Mouse (Mus musculus) G1E (cell line): ENCODE data around the gene Top1. TPM values are rescaled to one million over a fixed set of nuclear protein-coding genes. Genes with fewer than 3 reads are reported as not detected.

Experiments used
- ATAC-seq: 2 replicates; pipeline ENCODE4 v1.8.0; 2016; ENCODE audit warnings: mild to moderate bottlenecking; ENCODE audit not compliant: insufficient number of reproducible peaks, poor library complexity, low FRiP score, severe bottlenecking; ENCODE audit errors: extremely low read depth
- DNase-seq: peaks from one replicate; pipeline ENCODE4 v3.0.0; 2012; ENCODE audit warnings: low spot score
- H3K27me3 ChIP-seq: 2 replicates; pipeline ENCODE4 v1.6.1; 2012; ENCODE audit warnings: mild to moderate bottlenecking, low read length, inconsistent platforms; ENCODE audit not compliant: insufficient read depth
- H3K36me3 ChIP-seq: replicated peaks from 2 replicates; pipeline ENCODE3; 2012; ENCODE audit warnings: mild to moderate bottlenecking, inconsistent platforms
- H3K4me1 ChIP-seq: 2 replicates; pipeline ENCODE4 v1.6.1; 2012; ENCODE audit warnings: low read depth, low read length, inconsistent platforms, mixed read lengths; ENCODE audit not compliant: insufficient read depth
- H3K4me3 ChIP-seq: 2 replicates; pipeline ENCODE4 v1.5.1; 2012; ENCODE audit warnings: low read depth, mild to moderate bottlenecking, inconsistent platforms, low read length, moderate library complexity, mixed read lengths
- H3K9me3 ChIP-seq: replicated peaks from 2 replicates; pipeline ENCODE4 v1.6.1; 2012; ENCODE audit warnings: inconsistent platforms
- CTCF ChIP-seq: IDR thresholded peaks from 2 replicates; pipeline ENCODE4 v1.5.1; 2012; ENCODE audit warnings: low read depth, low read length, inconsistent platforms, mixed read lengths
- GATA1 ChIP-seq: IDR thresholded peaks from 2 replicates; pipeline ENCODE4 v1.6.1; 2012; ENCODE audit warnings: borderline replicate concordance, low read length, inconsistent platforms, mixed read lengths
- GATA2 ChIP-seq: IDR thresholded peaks from 2 replicates; pipeline ENCODE4 v1.6.1; 2012; ENCODE audit warnings: low read depth, low read length, inconsistent platforms, borderline replicate concordance
- POLR2AphosphoS5 ChIP-seq: IDR thresholded peaks from 2 replicates; pipeline ENCODE4 v1.6.1; 2012; ENCODE audit warnings: low read depth, low read length, inconsistent platforms; ENCODE audit not compliant: insufficient replicate concordance
- TAL1 ChIP-seq: conservative IDR thresholded peaks from 2 replicates; pipeline ENCODE4 v1.6.1; 2012; ENCODE audit warnings: low read depth, low read length, inconsistent platforms, mixed read lengths
- polyA plus RNA-seq: library from polyadenylated mRNA; stranded (reverse); fragments of >175 nt; gene quantifications from 2 replicates; pipeline ENCODE4 v1.2.3, GENCODE M21; 2012
- total RNA-seq, 2 experiments: library from RNA; stranded (forward) in 1 of 2; stranded (reverse) in 1 of 2; fragments of 200-1000 nt in 1 of 2; fragments of >200 nt in 1 of 2; fragmentation: Nextera tagmentation in 1 of 2; gene quantifications; 2 replicates each; pipeline ENCODE4 v1.2.3; 2014 to 2017

Gene Top1
- total and polyA plus RNA-seq, 3 experiments, result 113 to 184 (median 136) TPM

- Histone ChIP-seq H3K36me3 (no peaks in the 10 kb centered on the region), H3K4me1 (peaks cover 10% of the 10 kb centered on the region; the same call in 1 of the 2 replicates), H3K4me3 (no peak overlapping the region), H3K27me3 (peaks cover 10% of the 10 kb centered on the region), H3K9me3 (no peaks in the 10 kb centered on the region)
- ATAC-seq, result no peak
- DNase-seq, result no peak
- no peak for TF ChIP-seq POLR2AphosphoS5
- TF ChIP-seq CTCF, result no peak
- no peak for TF ChIP-seq GATA1
- no peak for TF ChIP-seq TAL1
- no peak for TF ChIP-seq GATA2
Measured at GRCm38 (mm10) chr2:160617741-160618140, 27.9 kb upstream of the Top1 start.

- Histone ChIP-seq H3K36me3 (no peaks in the 10 kb centered on the region), H3K4me1 (peaks cover 10% of the 10 kb centered on the region; the same call in 1 of the 2 replicates), H3K9me3 (no peaks in the 10 kb centered on the region), H3K27me3 (peaks cover 10% of the 10 kb centered on the region), H3K4me3 (no peak overlapping the region)
- no peak for ATAC-seq
- DNase-seq, result no peak
- TF ChIP-seq GATA2 (no peak), CTCF (no peak), GATA1 (no peak), POLR2AphosphoS5 (no peak), TAL1 (no peak)
Measured at GRCm38 (mm10) chr2:160618619-160619220, 27.0 kb upstream of the Top1 start.

DNA sequence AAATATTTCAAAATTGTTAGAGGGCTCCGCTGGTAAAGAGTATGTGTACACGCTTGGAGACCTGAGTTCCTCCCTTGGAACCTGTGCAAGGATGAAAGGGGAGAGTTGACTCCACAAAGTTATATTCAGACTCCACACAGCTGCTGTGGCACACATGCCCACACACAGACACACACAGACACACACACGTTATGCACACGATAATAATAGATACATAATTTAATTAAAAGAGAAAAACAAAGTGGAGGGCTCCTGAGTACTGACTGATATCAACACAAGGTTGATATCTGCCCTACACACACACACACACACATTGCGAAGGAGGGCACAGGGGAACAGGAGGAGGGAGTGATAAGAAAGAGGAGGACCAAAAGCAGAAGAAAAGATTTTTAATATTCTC, 26.4 kb upstream of the Top1 start:
- H3K27me3 ChIP-seq, result peaks cover 10% of the 10 kb centered on the region
- peak; percentile 54; the same call in 1 of the 2 replicates for ATAC-seq
- TF ChIP-seq POLR2AphosphoS5 (no peak), TAL1 (0 out of 2 replicates have a peak, but pooled peaks have one; percentile 17)
- no peaks in the 10 kb centered on the region for H3K36me3 ChIP-seq
- H3K9me3 ChIP-seq, result no peaks in the 10 kb centered on the region
- DNase-seq, result no peak
- peaks cover 12% of the 10 kb centered on the region; the same call in 1 of the 2 replicates for H3K4me1 ChIP-seq
- H3K4me3 ChIP-seq, result no peak overlapping the region

DNA sequence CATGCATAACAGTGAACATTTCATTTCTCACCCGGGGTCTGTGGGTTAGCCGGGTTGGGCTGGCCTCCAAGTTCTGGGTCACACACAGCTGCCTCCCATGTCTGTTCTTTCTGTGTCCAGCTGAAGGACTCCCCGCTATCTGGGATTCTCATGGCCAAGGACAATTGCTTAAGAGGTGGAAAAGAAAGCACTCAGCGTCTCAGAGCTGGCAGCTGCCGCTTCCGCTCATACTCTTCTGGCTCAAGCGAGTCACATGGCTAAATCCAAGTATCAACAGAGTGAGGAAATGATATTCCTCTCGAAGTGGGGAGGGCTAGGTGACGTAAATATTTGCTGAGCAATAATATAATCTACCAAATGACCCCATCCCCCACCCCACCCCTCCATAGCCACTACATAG, 25.9 kb upstream of the Top1 start:
- TF ChIP-seq POLR2AphosphoS5, result no peak
- TF ChIP-seq GATA1, result no peak
- TF ChIP-seq TAL1, result no peak
- no peak for TF ChIP-seq CTCF
- TF ChIP-seq GATA2, result no peak
- ATAC-seq, result no peak

GRCm38 (mm10) chr2:160620279-160620963, 25.3 kb upstream of the Top1 start:
- Histone ChIP-seq H3K4me3 (no peak overlapping the region), H3K9me3 (no peaks in the 10 kb centered on the region), H3K4me1 (peaks cover 12% of the 10 kb centered on the region; the same call in 1 of the 2 replicates), H3K36me3 (no peaks in the 10 kb centered on the region), H3K27me3 (peaks cover 10% of the 10 kb centered on the region)
- TF ChIP-seq GATA1 (no peak), CTCF (no peak), TAL1 (no peak), GATA2 (no peak), POLR2AphosphoS5 (no peak)
- no peak for DNase-seq
- ATAC-seq, result no peak

More for the DNA sequence above, 25.9 kb upstream of the Top1 start:
- H3K4me3 ChIP-seq, result no peak overlapping the region
- peaks cover 10% of the 10 kb centered on the region for H3K27me3 ChIP-seq
- no peaks in the 10 kb centered on the region for H3K36me3 ChIP-seq
- no peaks in the 10 kb centered on the region for H3K9me3 ChIP-seq
- H3K4me1 ChIP-seq, result peaks cover 12% of the 10 kb centered on the region; the same call in 1 of the 2 replicates
- DNase-seq, result no peak

GRCm38 (mm10) chr2:160621001-160621448, 24.7 kb upstream of the Top1 start:
- ATAC-seq (no peak), DNase-seq (no peak)
- H3K36me3 ChIP-seq, result no peaks in the 10 kb centered on the region
- H3K9me3 ChIP-seq, result no peaks in the 10 kb centered on the region
- no peak for TF ChIP-seq CTCF
- no peak for TF ChIP-seq TAL1
- no peak for TF ChIP-seq POLR2AphosphoS5
- TF ChIP-seq GATA2, result no peak
- no peak for TF ChIP-seq GATA1
- no peak overlapping the region for H3K4me3 ChIP-seq
- peaks cover 10% of the 10 kb centered on the region for H3K27me3 ChIP-seq
- H3K4me1 ChIP-seq, result peaks cover 12% of the 10 kb centered on the region; the same call in 1 of the 2 replicates
